Mouse (Mus musculus): ENCODE results near the gene Olfr1471. TPM values are rescaled to one million over a fixed set of nuclear protein-coding genes. Genes with fewer than 3 reads are reported as not detected.
"Not testable (repeated sequence)": the region's sequence is repeated elsewhere in the genome, so short reads cannot be mapped to it uniquely, and the experiment has no call there.

Olfr1471 gene
- polyA plus RNA-seq (2016; fragmentation: Nextera tagmentation; extraction: Ambion mirVana) = not detected in 2 replicates

- ATAC-seq (ENCODE audit: low FRiP score); H3K9ac ChIP-seq; H3K27ac ChIP-seq; H3K27me3 ChIP-seq; H3K4me2 ChIP-seq (replicated peaks); H3K36me3 ChIP-seq; H3K4me1 ChIP-seq; H3K4me3 ChIP-seq: not testable (repeated sequence)
- peaks cover 12% of the 10 kb centered on the region; the same call in 1 of the 2 replicates for H3K9me3 ChIP-seq (replicated peaks)
- 75% methylated on average over 2 of the region's 2 CpGs for WGBS
These were observed at the start of gene Olfr1471 for GRCm38 (mm10) chr19:13443109-13443508. Gene Olfr1471 (plus strand): TSS chr19:13443409.

- no peak within 1 kb of the TSS for H3K9ac ChIP-seq
- no peaks in the 10 kb centered on the region for H3K27me3 ChIP-seq
- 84% methylated on average over 2 of the region's 2 CpGs for WGBS
- H3K27ac ChIP-seq = no peak within 1 kb of the TSS
- no peak within 1 kb of the TSS for H3K4me2 ChIP-seq (replicated peaks)
- ATAC-seq (ENCODE audit: low FRiP score) = no peak
- H3K36me3 ChIP-seq = no peaks in the 10 kb centered on the region
- H3K9me3 ChIP-seq (replicated peaks) = peaks cover 11% of the 10 kb centered on the region
- no peak within 1 kb of the TSS for H3K4me3 ChIP-seq
- no peaks in the 10 kb centered on the region for H3K4me1 ChIP-seq
These were observed 35.7 kb upstream of the Olfr1471 start, which contains the start of gene Olfr1469 for GRCm38 (mm10) chr19:13407549-13407948. Gene Olfr1469 (plus strand): TSS chr19:13407849.

DNA sequence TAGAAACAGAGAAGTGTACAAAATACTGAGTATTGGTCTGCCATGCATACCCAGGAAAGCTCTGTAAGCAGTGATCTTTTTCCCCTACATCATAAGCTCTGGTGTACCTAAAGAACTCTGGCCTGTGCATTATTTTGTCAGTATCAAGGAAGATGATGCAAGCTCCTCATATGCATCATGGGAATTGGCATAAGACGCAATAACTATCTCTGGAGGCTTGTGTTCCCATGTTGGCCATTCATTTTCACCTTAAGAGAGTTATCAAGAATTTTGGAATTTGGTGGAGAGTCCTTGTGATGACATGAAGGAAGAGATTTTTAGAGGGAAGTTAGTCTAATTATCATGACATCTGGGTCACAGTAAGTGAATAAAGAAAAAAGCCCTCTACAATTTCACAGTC is 12.8 kb downstream of the Olfr1471 start, which contains the start of gene Olfr1472:
Gene Olfr1472 (minus strand): TSS at position 101 of the 400 bp plus-strand sequence.
- Histone ChIP-seq H3K9ac (no peak within 1 kb of the TSS), H3K27me3 (no peaks in the 10 kb centered on the region), H3K4me2 (replicated peaks) (no peak within 1 kb of the TSS), H3K4me3 (no peak within 1 kb of the TSS), H3K4me1 (no peaks in the 10 kb centered on the region), H3K27ac (no peak within 1 kb of the TSS), H3K36me3 (no peaks in the 10 kb centered on the region), H3K9me3 (replicated peaks) (0 out of 2 replicates have a peak, but pooled peaks cover 2% of the 10 kb centered on the region)
- ATAC-seq (ENCODE audit: low FRiP score) = no peak
- WGBS = 75% methylated on average over 1 of the region's 1 CpGs

- not testable (repeated sequence) for H3K4me3 ChIP-seq; H3K36me3 ChIP-seq; H3K27ac ChIP-seq; H3K4me2 ChIP-seq (replicated peaks); H3K27me3 ChIP-seq; H3K9me3 ChIP-seq (replicated peaks); H3K9ac ChIP-seq; ATAC-seq (ENCODE audit: low FRiP score); H3K4me1 ChIP-seq
- WGBS = 80% methylated on average over 4 of the region's 4 CpGs
These were observed 26.1 kb downstream of the Olfr1471 start, which contains the start of gene Olfr1474 for GRCm38 (mm10) chr19:13469265-13469664. Gene Olfr1474 (plus strand): TSS chr19:13469565.

GRCm38 (mm10) chr19:13480096-13480495 is 36.9 kb downstream of the Olfr1471 start, which contains the start of gene Olfr1475:
Gene Olfr1475 (minus strand): TSS chr19:13480196.
- Histone ChIP-seq H3K4me1 (no peaks in the 10 kb centered on the region), H3K4me2 (replicated peaks) (no peak within 1 kb of the TSS), H3K36me3 (no peaks in the 10 kb centered on the region), H3K9ac (no peak within 1 kb of the TSS), H3K9me3 (replicated peaks) (no peaks in the 10 kb centered on the region), H3K27me3 (no peaks in the 10 kb centered on the region), H3K4me3 (no peak within 1 kb of the TSS), H3K27ac (no peak within 1 kb of the TSS)
- ATAC-seq (ENCODE audit: low FRiP score) = no peak

GRCm38 (mm10) chr19:13500246-13500645 is 57.0 kb downstream of the Olfr1471 start, which contains the start of gene Olfr1477:
Gene Olfr1477 (plus strand): TSS chr19:13500546.
- 80% methylated on average over 3 of the region's 3 CpGs for WGBS
- ATAC-seq (ENCODE audit: low FRiP score) = no peak

More at GRCm38 (mm10) chr19:13500246-13500645, 57.0 kb downstream of the Olfr1471 start, which contains the start of gene Olfr1477:
- Histone ChIP-seq H3K27ac (no peak within 1 kb of the TSS), H3K4me2 (replicated peaks) (no peak within 1 kb of the TSS), H3K4me3 (no peak within 1 kb of the TSS), H3K4me1 (no peaks in the 10 kb centered on the region), H3K36me3 (no peaks in the 10 kb centered on the region), H3K9me3 (replicated peaks) (peaks cover 11% of the 10 kb centered on the region), H3K27me3 (no peaks in the 10 kb centered on the region), H3K9ac (no peak within 1 kb of the TSS)

Other genes starting within 250 kb of the Olfr1471 start
- gene Olfr1463, start 212.1 kb upstream of the Olfr1471 start, polyA plus RNA-seq (2016; fragmentation: Nextera tagmentation; extraction: Ambion mirVana) = not detected in 2 replicates
- gene Olfr1465, start 127.9 kb upstream of the Olfr1471 start, polyA plus RNA-seq (2016; fragmentation: Nextera tagmentation; extraction: Ambion mirVana) = not detected in 2 replicates
- gene Olfr1466, start 104.5 kb upstream of the Olfr1471 start, polyA plus RNA-seq (2016; fragmentation: Nextera tagmentation; extraction: Ambion mirVana) = not detected in 2 replicates
- gene Olfr1467, start 81.2 kb upstream of the Olfr1471 start, polyA plus RNA-seq (2016; fragmentation: Nextera tagmentation; extraction: Ambion mirVana) = not detected in 2 replicates
- gene Olfr1469, start 35.6 kb upstream of the Olfr1471 start, polyA plus RNA-seq (2016; fragmentation: Nextera tagmentation; extraction: Ambion mirVana) = not detected in 2 replicates
- not detected in 2 replicates for gene Olfr1472, start 12.7 kb downstream of the Olfr1471 start, polyA plus RNA-seq (2016; fragmentation: Nextera tagmentation; extraction: Ambion mirVana)
- gene Olfr1474, start 26.2 kb downstream of the Olfr1471 start, polyA plus RNA-seq (2016; fragmentation: Nextera tagmentation; extraction: Ambion mirVana) = not detected in 2 replicates
- not detected in 2 replicates for gene Olfr1475, start 36.8 kb downstream of the Olfr1471 start, polyA plus RNA-seq (2016; fragmentation: Nextera tagmentation; extraction: Ambion mirVana)
- gene Olfr1477, start 57.1 kb downstream of the Olfr1471 start, polyA plus RNA-seq (2016; fragmentation: Nextera tagmentation; extraction: Ambion mirVana) = not detected in 2 replicates
- gene Olfr1480, start 84.5 kb downstream of the Olfr1471 start, polyA plus RNA-seq (2016; fragmentation: Nextera tagmentation; extraction: Ambion mirVana) = not detected in 2 replicates
- not detected in 2 replicates for gene Olfr1484, start 140.1 kb downstream of the Olfr1471 start, polyA plus RNA-seq (2016; fragmentation: Nextera tagmentation; extraction: Ambion mirVana)
- not detected in 2 replicates for gene Olfr1487, start 174.0 kb downstream of the Olfr1471 start, polyA plus RNA-seq (2016; fragmentation: Nextera tagmentation; extraction: Ambion mirVana)
- gene Olfr1489, start 188.2 kb downstream of the Olfr1471 start, polyA plus RNA-seq (2016; fragmentation: Nextera tagmentation; extraction: Ambion mirVana) = not detected in 2 replicates
- not detected in 2 replicates for gene Olfr1490, start 207.7 kb downstream of the Olfr1471 start, polyA plus RNA-seq (2016; fragmentation: Nextera tagmentation; extraction: Ambion mirVana)

Measured in hindbrain, embryonic 12.5 days (tissue).